Comparison of ENCODE assay signal across 8 mouse cellular contexts in the genomic region with DNA sequence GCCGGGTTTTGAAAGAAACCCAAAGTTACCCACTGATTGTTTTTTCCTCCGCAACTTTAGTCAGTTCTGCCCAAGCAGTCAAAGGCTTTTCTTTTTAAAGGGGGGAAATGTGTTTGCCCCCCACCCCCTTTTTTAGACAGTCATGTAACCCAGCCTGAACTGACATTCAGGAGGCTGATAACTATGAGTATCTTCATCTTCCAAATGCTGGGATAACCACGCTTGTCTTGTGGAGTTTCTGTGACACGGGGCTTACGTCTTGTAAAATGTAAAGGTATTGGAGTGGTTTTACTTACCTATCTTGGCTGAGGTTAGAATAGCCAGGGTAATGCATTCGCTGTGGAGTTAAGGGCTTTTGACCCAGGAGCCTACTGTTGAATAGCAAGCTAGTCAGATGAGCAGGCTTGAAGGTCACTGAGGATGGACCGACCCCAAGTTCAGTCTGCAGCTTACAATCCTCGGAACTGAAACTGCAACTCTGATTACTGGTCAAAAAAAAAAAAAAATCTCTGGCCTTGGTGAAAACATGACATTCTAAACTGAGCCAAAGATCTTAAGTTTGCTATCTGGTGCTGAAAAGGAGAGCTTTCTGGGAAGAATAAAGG. TPM values are rescaled to one million over a fixed set of nuclear protein-coding genes. Genes with fewer than 3 reads are reported as not detected.
A peak's percentile ranks its signal among the peaks of the same experiment; 100 is the strongest.
DNase-seq lines count a peak whose midpoint lies in the region; ATAC-seq and TF ChIP-seq lines count a peak whose summit lies in the region.

Gene Cisd2, minus strand, starts transcription at position 318 of the 605 bp plus-strand sequence.

- peak within 1 kb of the TSS; percentile 93 for H3K9ac ChIP-seq in hindbrain, embryonic 16.5 days (ENCODE audit: low read depth, low read length)
- H3K9ac ChIP-seq in limb, embryonic 13.5 days = peak within 1 kb of the TSS; percentile 79

- no peak for DNase-seq in left cerebral cortex, adult 2 months (ENCODE audit: extremely low spot score in 1 of 2, low spot score in 2 of 2)
- no peak for DNase-seq in left cerebral cortex, adult 9 months (ENCODE audit: low spot score in 2 of 2)
- DNase-seq in adrenal gland, postnatal 14 days = peak; percentile 37
- no peak for DNase-seq in gastrocnemius, adult 18-20 months (ENCODE audit: low spot score)
- DNase-seq in embryo, embryonic 10 days (ENCODE audit: low spot score) = no peak

- TF ChIP-seq POLR2A in small intestine, adult 2 months (IDR thresholded peaks at IDR 0.05; ENCODE audit: low read depth, low read length) = no peak

- peak within 1 kb of the TSS; percentile 73 for H3K4me3 ChIP-seq in left cerebral cortex, adult 2 months
- H3K4me3 ChIP-seq in hindbrain, embryonic 16.5 days (ENCODE audit: low read length) = peak within 1 kb of the TSS; percentile 76
- H3K4me3 ChIP-seq in limb, embryonic 13.5 days = peak within 1 kb of the TSS; percentile 70
- peak within 1 kb of the TSS; percentile 66 for H3K4me3 ChIP-seq in small intestine, adult 2 months (ENCODE audit: low read depth, low read length)

- peak; percentile 28 for ATAC-seq in hindbrain, embryonic 16.5 days
- peak; percentile 9; the same call in 1 of the 2 replicates for ATAC-seq in limb, embryonic 13.5 days (ENCODE audit: low FRiP score, low read depth)

- no peak for TF ChIP-seq CTCF in left cerebral cortex, adult 2 months (IDR thresholded peaks at IDR 0.05)
- no peak for TF ChIP-seq CTCF in small intestine, adult 2 months (IDR thresholded peaks at IDR 0.05; ENCODE audit: extremely low read depth, insufficient read length, insufficient replicate concordance, low read depth, low read length)

- no peaks in the 10 kb centered on the region for H3K9me3 ChIP-seq in hindbrain, embryonic 16.5 days (ENCODE audit: control insufficient read depth, low read length)
- H3K9me3 ChIP-seq in limb, embryonic 13.5 days = no peaks in the 10 kb centered on the region

- no peaks in the 10 kb centered on the region for H3K27me3 ChIP-seq in hindbrain, embryonic 16.5 days (replicated peaks; ENCODE audit: control insufficient read depth, insufficient read depth, low read length)
- H3K27me3 ChIP-seq in limb, embryonic 13.5 days = no peaks in the 10 kb centered on the region
- no peaks in the 10 kb centered on the region for H3K27me3 ChIP-seq in small intestine, adult 2 months (ENCODE audit: control insufficient read depth, insufficient read depth, low read length)

- intact Hi-C loops in left cerebral cortex, adult 2 months (cut with DNase I) = loop anchor here (1.0 kb wide), 1 partner anchor 15 kb away; the partner anchor contains the start of gene Ube2d3

- no peaks in the 10 kb centered on the region for H3K36me3 ChIP-seq in hindbrain, embryonic 16.5 days (ENCODE audit: control insufficient read depth, insufficient read depth, low read length)
- H3K36me3 ChIP-seq in limb, embryonic 13.5 days = peaks cover 8% of the 10 kb centered on the region; the same call in 1 of the 2 replicates
- no peaks in the 10 kb centered on the region for H3K36me3 ChIP-seq in small intestine, adult 2 months (ENCODE audit: control insufficient read depth, insufficient read depth, low read length)

- 1% methylated on average over 8 of the region's 8 CpGs for WGBS in hindbrain, embryonic 16.5 days
- 3% methylated on average over 8 of the region's 8 CpGs for WGBS in limb, embryonic 13.5 days
- WGBS in small intestine, adult 2 months = under 1% methylated on average over 8 of the region's 8 CpGs

- H3K4me2 ChIP-seq in hindbrain, embryonic 16.5 days (ENCODE audit: low read length) = peak within 1 kb of the TSS; percentile 84
- peak within 1 kb of the TSS; percentile 71 for H3K4me2 ChIP-seq in limb, embryonic 13.5 days (replicated peaks)

- peak within 1 kb of the TSS; percentile 99 for H3K27ac ChIP-seq in left cerebral cortex, adult 2 months
- peak within 1 kb of the TSS; percentile 100 for H3K27ac ChIP-seq in hindbrain, embryonic 16.5 days (ENCODE audit: low read depth, low read length)
- H3K27ac ChIP-seq in limb, embryonic 13.5 days = peak within 1 kb of the TSS; percentile 95
- H3K27ac ChIP-seq in small intestine, adult 2 months (ENCODE audit: insufficient read depth, low read depth, low read length) = peak within 1 kb of the TSS; percentile 92

- peaks cover 21% of the 10 kb centered on the region for H3K4me1 ChIP-seq in hindbrain, embryonic 16.5 days (ENCODE audit: control insufficient read depth, insufficient read depth, low read depth, low read length)
- H3K4me1 ChIP-seq in limb, embryonic 13.5 days = peaks cover 21% of the 10 kb centered on the region
- no peaks in the 10 kb centered on the region; the same call in 1 of the 2 replicates for H3K4me1 ChIP-seq in small intestine, adult 2 months (ENCODE audit: control insufficient read depth, insufficient read depth, insufficient read length, low read length)

RNA-seq across cellular contexts. Expression of gene Cisd2, which starts in this region (rescaled TPM):
- 10 to 100 TPM; 38.7 to 39.3 TPM for total RNA-seq in left cerebral cortex, adult 2 months (2021)
- total RNA-seq in adrenal gland, postnatal 14 days (2021) = 30.2 and 31.1 TPM in 2 replicates
- 10 to 100 TPM; 32.4 to 34.0 TPM for total RNA-seq in gastrocnemius, adult 18-20 months (2021)
- 61.2 and 62.0 TPM in 2 replicates for polyA plus RNA-seq in hindbrain, embryonic 16.5 days (2015; fragmentation: Nextera tagmentation; extraction: Ambion mirVana)
- polyA plus RNA-seq in limb, embryonic 13.5 days (2015; fragmentation: Nextera tagmentation; extraction: Ambion mirVana) = 66.8 and 67.7 TPM in 2 replicates
- polyA plus RNA-seq in small intestine, adult 2 months (2012; rRNA removed) = 12.4 and 26.6 TPM in 2 replicates
